Mouse (Mus musculus): ENCODE results near the gene Kcnip4. TPM values are rescaled to one million over a fixed set of nuclear protein-coding genes. Genes with fewer than 3 reads are reported as not detected.

Gene Kcnip4
- polyA plus RNA-seq, 1 experiment from 2014 or later, result 0.66 TPM

DNA sequence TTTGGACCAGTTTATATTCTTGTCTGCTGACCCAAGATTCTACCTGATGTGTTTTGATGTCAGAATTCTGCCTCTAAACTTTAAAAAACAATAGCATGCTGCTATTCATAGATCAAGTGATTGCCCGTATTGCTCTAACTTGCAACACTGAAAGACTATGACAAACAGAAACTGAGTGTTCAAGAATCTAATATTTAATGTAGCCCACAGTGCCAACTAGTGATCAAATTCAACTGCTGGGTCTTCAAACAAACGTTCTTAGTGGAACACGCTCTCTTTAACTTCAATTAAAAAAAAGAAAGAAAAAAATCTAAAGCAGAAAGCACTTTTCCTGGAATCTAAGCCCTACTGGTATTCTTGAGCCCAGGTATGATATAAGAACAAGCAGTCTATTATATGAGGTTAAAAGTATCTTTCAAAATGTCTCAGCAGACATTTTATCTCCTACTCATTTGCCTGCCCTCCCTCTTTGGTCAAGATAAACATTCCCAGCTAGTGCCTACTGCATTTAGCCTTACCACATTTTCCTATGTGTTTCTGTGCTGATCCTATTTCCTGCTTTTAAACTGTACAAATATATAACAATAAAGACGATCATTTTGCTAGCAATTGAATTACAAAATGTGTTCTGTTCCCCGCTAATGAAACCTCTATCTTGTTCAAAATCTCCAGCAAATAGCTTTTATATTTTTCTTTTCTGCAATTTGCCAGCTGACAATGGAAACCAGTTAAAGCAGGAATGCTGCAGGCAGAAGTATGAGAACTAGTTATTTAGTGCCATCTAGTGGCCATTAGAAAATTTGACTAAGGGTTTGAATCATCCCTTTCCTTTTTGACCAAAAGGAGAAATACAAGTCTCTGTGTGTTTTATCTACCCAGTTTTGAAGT is 1179.4 kb downstream of the Kcnip4 start:
- Histone ChIP-seq H3K4me2 (ENCODE audit: low read depth, low read length) (no peak overlapping the region), H3K27ac (ENCODE audit: low read length) (no peak overlapping the region)
- WGBS, result 37% methylated on average over 5 of the region's 5 CpGs

DNA sequence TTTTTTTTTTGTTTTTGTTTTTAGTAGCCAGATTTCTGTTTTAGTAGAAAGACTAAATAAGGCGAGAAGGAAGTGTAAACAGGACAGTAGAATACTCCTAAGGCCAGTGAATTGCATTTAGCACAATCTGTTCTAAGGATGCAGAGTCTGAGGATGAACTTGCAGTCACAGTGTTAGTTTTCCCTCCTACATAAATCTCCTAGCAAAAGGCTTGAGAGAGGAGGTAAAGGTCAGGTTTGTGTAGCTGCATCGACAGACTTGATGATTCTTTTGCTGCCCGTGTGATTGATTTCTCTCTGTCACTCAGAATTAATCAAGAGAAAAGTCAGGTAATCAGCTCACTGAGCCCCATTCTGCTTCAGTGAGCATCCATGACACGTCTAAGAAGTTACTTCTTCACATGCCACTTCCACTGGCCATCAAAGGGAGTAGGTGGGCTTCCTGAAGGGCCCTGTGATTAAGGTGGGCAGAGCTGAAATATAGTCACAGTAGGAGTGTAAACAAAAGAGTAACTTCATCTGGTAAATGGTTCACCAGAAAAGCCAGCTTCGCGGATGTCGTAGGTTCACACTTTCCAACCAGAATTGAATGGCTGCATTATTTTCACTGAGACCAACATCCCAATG is 1183.8 kb downstream of the Kcnip4 start:
- Histone ChIP-seq H3K27ac (ENCODE audit: low read length) (no peak overlapping the region), H3K4me1 (ENCODE audit: control insufficient read depth, insufficient read depth, low read length) (no peaks in the 10 kb centered on the region), H3K36me3 (ENCODE audit: control insufficient read depth, insufficient read depth) (no peaks in the 10 kb centered on the region), H3K4me2 (ENCODE audit: low read depth, low read length) (no peak overlapping the region), H3K9me3 (replicated peaks; ENCODE audit: control insufficient read depth, low read length) (no peaks in the 10 kb centered on the region), H3K27me3 (ENCODE audit: control insufficient read depth, insufficient read depth, low read length) (no peaks in the 10 kb centered on the region), H3K4me3 (ENCODE audit: low read length) (no peak overlapping the region), H3K9ac (ENCODE audit: low read length) (no peak overlapping the region)
- no peak for ATAC-seq (replicated peaks; ENCODE audit: extremely low read depth, insufficient read depth, low FRiP score)
- 68% methylated on average over 7 of the region's 7 CpGs for WGBS

More for the DNA sequence above, 1179.4 kb downstream of the Kcnip4 start:
- Histone ChIP-seq H3K36me3 (ENCODE audit: control insufficient read depth, insufficient read depth) (no peaks in the 10 kb centered on the region), H3K4me3 (ENCODE audit: low read length) (no peak overlapping the region), H3K4me1 (ENCODE audit: control insufficient read depth, insufficient read depth, low read length) (no peaks in the 10 kb centered on the region), H3K27me3 (ENCODE audit: control insufficient read depth, insufficient read depth, low read length) (no peaks in the 10 kb centered on the region), H3K9me3 (replicated peaks; ENCODE audit: control insufficient read depth, low read length) (no peaks in the 10 kb centered on the region), H3K9ac (ENCODE audit: low read length) (no peak overlapping the region)
- ATAC-seq (replicated peaks; ENCODE audit: extremely low read depth, insufficient read depth, low FRiP score), result no peak
